Mouse (Mus musculus) lung, postnatal 0 days (tissue): ENCODE data around the gene Cox7a1. TPM values are rescaled to one million over a fixed set of nuclear protein-coding genes. Genes with fewer than 3 reads are reported as not detected.

Experiments
- ATAC-seq: fragments of 200-750 bp; cut with Nextera tagmentation; 2 replicates; pipeline ENCODE4 v1.8.0; 2017; ENCODE audit warnings: moderate library complexity
- DNase-seq: peaks from one replicate; pipeline ENCODE4 v3.0.0-alpha.2; 2016; ENCODE audit warnings: low spot score
- H3K27ac ChIP-seq: fragments of 300-500 bp; sonication (generic); 2 replicates; pipeline ENCODE4 v1.5.1; 2014; ENCODE audit warnings: antibody characterized with exemption, mild to moderate bottlenecking, low read length, mixed read lengths
- H3K27me3 ChIP-seq: fragments of 300-500 bp; sonication (generic); replicated peaks from 2 replicates; pipeline ENCODE4 v1.6.1; 2014; ENCODE audit warnings: low read length, mixed read lengths; ENCODE audit not compliant: insufficient read depth
- H3K36me3 ChIP-seq: fragments of 300-500 bp; sonication (generic); 2 replicates; pipeline ENCODE4 v1.6.1; 2014; ENCODE audit warnings: low read length, mixed read lengths; ENCODE audit not compliant: insufficient read depth
- H3K4me1 ChIP-seq: fragments of 300-500 bp; sonication (generic); 2 replicates; pipeline ENCODE4 v1.6.1; 2014; ENCODE audit warnings: antibody characterized with exemption, low read depth, low read length, mixed read lengths; ENCODE audit not compliant: insufficient read depth
- H3K4me2 ChIP-seq: fragments of 300-500 bp; sonication (generic); replicated peaks from 2 replicates; pipeline ENCODE4 v1.6.1; 2014; ENCODE audit warnings: low read depth, mild to moderate bottlenecking, low read length, moderate library complexity, mixed read lengths
- H3K4me3 ChIP-seq: fragments of 300-500 bp; sonication (generic); 2 replicates; pipeline ENCODE4 v1.5.1; 2014; ENCODE audit warnings: low read depth, low read length
- H3K9ac ChIP-seq: fragments of 300-500 bp; sonication (generic); replicated peaks from 2 replicates; pipeline ENCODE4 v1.6.1; 2014; ENCODE audit warnings: low read depth, mild to moderate bottlenecking
- H3K9me3 ChIP-seq: fragments of 300-500 bp; sonication (generic); 2 replicates; pipeline ENCODE4 v1.6.1; 2016; ENCODE audit warnings: low read length, mixed read lengths
- CTCF ChIP-seq: IDR thresholded peaks from 2 replicates; pipeline ENCODE4 v1.5.1; 2016; ENCODE audit warnings: antibody characterized with exemption, mild to moderate bottlenecking
- EP300 ChIP-seq: IDR thresholded peaks from 2 replicates; pipeline ENCODE4 v1.6.1; 2016; ENCODE audit warnings: antibody characterized with exemption, mild to moderate bottlenecking, control low read depth
- WGBS: fragments of 180-500 bp; shearing (Covaris S2); extraction: QIAGEN DNeasy Blood & Tissue Kit; methylation state at CpG from one replicate; pipeline ENCODE4 v1.1.7; 2014; 5-methylcytosine and 5-hydroxymethylcytosine counted together
- polyA plus RNA-seq: library from polyadenylated mRNA; unstranded; fragments of >200 nt; fragmentation: Nextera tagmentation; extraction: Ambion mirVana; gene quantifications from 2 replicates; pipeline ENCODE4 v1.2.1, GENCODE M21; 2015

The Cox7a1 gene
- polyA plus RNA-seq, 1 experiment from 2014 or later, result 18.8 TPM

- no peak for ATAC-seq
- no peaks in the 10 kb centered on the region for H3K4me1 ChIP-seq
- H3K27me3 ChIP-seq, result no peaks in the 10 kb centered on the region
- DNase-seq, result no peak
- no peaks in the 10 kb centered on the region for H3K36me3 ChIP-seq
- H3K27ac ChIP-seq, result no peak overlapping the region
- H3K9ac ChIP-seq, result no peak overlapping the region
- H3K4me2 ChIP-seq, result no peak overlapping the region
- no peaks in the 10 kb centered on the region for H3K9me3 ChIP-seq
- H3K4me3 ChIP-seq, result no peak overlapping the region
- WGBS, result 36% methylated on average over 4 of the region's 4 CpGs
- TF ChIP-seq CTCF (no peak), EP300 (no peak)
Measured at GRCm38 (mm10) chr7:30211025-30211424, 27.1 kb downstream of the Cox7a1 start.

GRCm38 (mm10) chr7:30213881-30214280 lies 29.9 kb downstream of the Cox7a1 start:
- no peak overlapping the region for H3K27ac ChIP-seq
- WGBS, result 71% methylated on average over 3 of the region's 3 CpGs
- no peak for ATAC-seq

GRCm38 (mm10) chr7:30215875-30216274 lies 31.9 kb downstream of the Cox7a1 start:
- no peak overlapping the region for H3K27ac ChIP-seq
- H3K4me3 ChIP-seq, result no peak overlapping the region
- H3K36me3 ChIP-seq, result no peaks in the 10 kb centered on the region
- H3K9me3 ChIP-seq, result no peaks in the 10 kb centered on the region
- H3K27me3 ChIP-seq, result no peaks in the 10 kb centered on the region
- H3K4me1 ChIP-seq, result peaks cover 3% of the 10 kb centered on the region; the same call in 1 of the 2 replicates
- no peak overlapping the region for H3K4me2 ChIP-seq
- no peak for ATAC-seq
- DNase-seq, result no peak
- WGBS, result 90% methylated on average over 3 of the region's 3 CpGs
- TF ChIP-seq CTCF, result no peak
- TF ChIP-seq EP300, result no peak
- no peak overlapping the region for H3K9ac ChIP-seq

More at GRCm38 (mm10) chr7:30213881-30214280, 29.9 kb downstream of the Cox7a1 start:
- H3K9me3 ChIP-seq, result no peaks in the 10 kb centered on the region
- no peaks in the 10 kb centered on the region for H3K36me3 ChIP-seq
- TF ChIP-seq EP300 (no peak), CTCF (no peak)
- no peaks in the 10 kb centered on the region for H3K27me3 ChIP-seq
- no peak overlapping the region for H3K4me3 ChIP-seq
- H3K9ac ChIP-seq, result no peak overlapping the region
- no peaks in the 10 kb centered on the region for H3K4me1 ChIP-seq
- H3K4me2 ChIP-seq, result no peak overlapping the region
- DNase-seq, result no peak

GRCm38 (mm10) chr7:30216723-30217151 lies 32.8 kb downstream of the Cox7a1 start:
- no peak overlapping the region for H3K4me2 ChIP-seq
- H3K27me3 ChIP-seq, result no peaks in the 10 kb centered on the region
- H3K36me3 ChIP-seq, result no peaks in the 10 kb centered on the region
- peaks cover 3% of the 10 kb centered on the region; the same call in 1 of the 2 replicates for H3K4me1 ChIP-seq
- peak; percentile 93 for DNase-seq
- H3K9me3 ChIP-seq, result no peaks in the 10 kb centered on the region
- H3K4me3 ChIP-seq, result no peak overlapping the region
- WGBS, result under 1% methylated on average over 15 of the region's 16 CpGs
- no peak overlapping the region for H3K9ac ChIP-seq
- TF ChIP-seq CTCF (peak; percentile 98), EP300 (0 out of 2 replicates have a peak, but pooled peaks have one; percentile 9)
- ATAC-seq, result peak; percentile 70
- no peak overlapping the region for H3K27ac ChIP-seq

GRCm38 (mm10) chr7:30217277-30217676 lies 33.3 kb downstream of the Cox7a1 start:
- no peak overlapping the region for H3K27ac ChIP-seq
- H3K27me3 ChIP-seq, result no peaks in the 10 kb centered on the region
- H3K36me3 ChIP-seq, result no peaks in the 10 kb centered on the region

GRCm38 (mm10) chr7:30219293-30220007 lies 35.5 kb downstream of the Cox7a1 start:
- peak overlapping the region; percentile 77 for H3K4me2 ChIP-seq
- peak overlapping the region; percentile 47 for H3K9ac ChIP-seq
- WGBS, result 3% methylated on average over 16 of the region's 16 CpGs
- ATAC-seq (peak; percentile 78), DNase-seq (peak; percentile 80)
- H3K4me1 ChIP-seq, result peaks cover 3% of the 10 kb centered on the region; the same call in 1 of the 2 replicates
- no peak for TF ChIP-seq CTCF
- no peak for TF ChIP-seq EP300
- peaks cover 8% of the 10 kb centered on the region; the same call in 1 of the 2 replicates for H3K36me3 ChIP-seq
- no peaks in the 10 kb centered on the region for H3K27me3 ChIP-seq
- H3K9me3 ChIP-seq, result no peaks in the 10 kb centered on the region
- peak overlapping the region; percentile 70 for H3K27ac ChIP-seq
- H3K4me3 ChIP-seq, result peak overlapping the region; percentile 41

More at GRCm38 (mm10) chr7:30217277-30217676, 33.3 kb downstream of the Cox7a1 start:
- DNase-seq (no peak), ATAC-seq (no peak)
- Histone ChIP-seq H3K9ac (no peak overlapping the region), H3K4me1 (peaks cover 3% of the 10 kb centered on the region; the same call in 1 of the 2 replicates), H3K4me3 (no peak overlapping the region), H3K4me2 (no peak overlapping the region), H3K9me3 (no peaks in the 10 kb centered on the region)
- WGBS, result 63% methylated on average over 2 of the region's 2 CpGs
- TF ChIP-seq CTCF, result no peak
- no peak for TF ChIP-seq EP300
